Mouse (Mus musculus): ENCODE measurements at regions not wholly inside any gene's neighbourhood (a gene's known extent, or its start where the extent isn't known, plus 50 kb on each side); places are given as distances from the start of the nearest gene placed in this dataset.

- Histone ChIP-seq H3K4me3 (ENCODE audit: insufficient read depth, poor library complexity, severe bottlenecking) (no peak overlapping the region), H3K79me2 (ENCODE audit: control insufficient read depth, insufficient read depth) (no peaks in the 10 kb centered on the region), H3K36me3 (ENCODE audit: control insufficient read depth, insufficient read depth) (no peaks in the 10 kb centered on the region), H3ac (ENCODE audit: control insufficient read depth, insufficient read length, low read depth) (no peak overlapping the region), H3K27me3 (ENCODE audit: control insufficient read depth, insufficient read depth, insufficient read length) (no peaks in the 10 kb centered on the region), H3K79me3 (ENCODE audit: low read depth) (no peaks in the 10 kb centered on the region)
- no peak for TF ChIP-seq MAX (IDR thresholded peaks at IDR 0.05)
- no peak for TF ChIP-seq USF1 (IDR thresholded peaks at IDR 0.05; ENCODE audit: low read depth)
- TF ChIP-seq FOSL1 (IDR thresholded peaks at IDR 0.05; ENCODE audit: insufficient read depth, low read length, poor library complexity, severe bottlenecking): no peak
Measured at GRCm38 (mm10) chr3:34474126-34474525, 176.1 kb upstream of the Sox2 start.

GRCm38 (mm10) chr3:34470721-34471120 lies 179.5 kb upstream of the Sox2 start:
- Histone ChIP-seq H3K79me3 (ENCODE audit: low read depth) (no peaks in the 10 kb centered on the region), H3K4me3 (ENCODE audit: insufficient read depth, poor library complexity, severe bottlenecking) (no peak overlapping the region), H3K27me3 (ENCODE audit: control insufficient read depth, insufficient read depth, insufficient read length) (no peaks in the 10 kb centered on the region), H3K79me2 (ENCODE audit: control insufficient read depth, insufficient read depth) (no peaks in the 10 kb centered on the region), H3K36me3 (ENCODE audit: control insufficient read depth, insufficient read depth) (no peaks in the 10 kb centered on the region), H3ac (ENCODE audit: control insufficient read depth, insufficient read length, low read depth) (no peak overlapping the region)
- TF ChIP-seq CEBPB (IDR thresholded peaks at IDR 0.05; ENCODE audit: low read depth): peak; percentile 21
- TF ChIP-seq MYOG (IDR thresholded peaks at IDR 0.05; ENCODE audit: control insufficient read depth, extremely low read depth, insufficient read length): no peak

GRCm38 (mm10) chr3:34469946-34470345 lies 180.3 kb upstream of the Sox2 start:
- H3K79me3 ChIP-seq (ENCODE audit: low read depth): no peaks in the 10 kb centered on the region
- H3K79me2 ChIP-seq (ENCODE audit: control insufficient read depth, insufficient read depth): no peaks in the 10 kb centered on the region
- no peak overlapping the region for H3K4me3 ChIP-seq (ENCODE audit: insufficient read depth, poor library complexity, severe bottlenecking)
- H3K36me3 ChIP-seq (ENCODE audit: control insufficient read depth, insufficient read depth): no peaks in the 10 kb centered on the region
- H3K27me3 ChIP-seq (ENCODE audit: control insufficient read depth, insufficient read depth, insufficient read length): no peaks in the 10 kb centered on the region
- TF ChIP-seq MYOG (IDR thresholded peaks at IDR 0.05; ENCODE audit: control insufficient read depth, extremely low read depth, insufficient read length): no peak
- no peak for TF ChIP-seq CTCF (IDR thresholded peaks at IDR 0.05; ENCODE audit: control insufficient read depth, insufficient read depth, insufficient read length)
- no peak for TF ChIP-seq FOSL1 (IDR thresholded peaks at IDR 0.05; ENCODE audit: insufficient read depth, low read length, poor library complexity, severe bottlenecking)
- TF ChIP-seq USF1 (IDR thresholded peaks at IDR 0.05; ENCODE audit: low read depth): no peak
- no peak for TF ChIP-seq MAX (IDR thresholded peaks at IDR 0.05)
- TF ChIP-seq MYOD1 (IDR thresholded peaks at IDR 0.05; ENCODE audit: control insufficient read depth, insufficient read length, low read depth): no peak
- TF ChIP-seq CEBPB (IDR thresholded peaks at IDR 0.05; ENCODE audit: low read depth): no peak
- H3ac ChIP-seq (ENCODE audit: control insufficient read depth, insufficient read length, low read depth): no peak overlapping the region

GRCm38 (mm10) chr3:34466312-34466711 lies 183.9 kb upstream of the Sox2 start:
- Histone ChIP-seq H3K36me3 (ENCODE audit: control insufficient read depth, insufficient read depth) (no peaks in the 10 kb centered on the region), H3K27me3 (ENCODE audit: control insufficient read depth, insufficient read depth, insufficient read length) (no peaks in the 10 kb centered on the region), H3K79me3 (ENCODE audit: low read depth) (no peaks in the 10 kb centered on the region), H3K79me2 (ENCODE audit: control insufficient read depth, insufficient read depth) (no peaks in the 10 kb centered on the region), H3ac (ENCODE audit: control insufficient read depth, insufficient read length, low read depth) (no peak overlapping the region), H3K4me3 (ENCODE audit: insufficient read depth, poor library complexity, severe bottlenecking) (no peak overlapping the region)
- TF ChIP-seq FOSL1 (IDR thresholded peaks at IDR 0.05; ENCODE audit: insufficient read depth, low read length, poor library complexity, severe bottlenecking) (no peak), MYOG (IDR thresholded peaks at IDR 0.05; ENCODE audit: control insufficient read depth, extremely low read depth, insufficient read length) (no peak), CEBPB (IDR thresholded peaks at IDR 0.05; ENCODE audit: low read depth) (no peak), MYOD1 (IDR thresholded peaks at IDR 0.05; ENCODE audit: control insufficient read depth, insufficient read length, low read depth) (no peak)

- no peaks in the 10 kb centered on the region for H3K79me3 ChIP-seq (ENCODE audit: low read depth)
- TF ChIP-seq MAX (IDR thresholded peaks at IDR 0.05): no peak
- no peak for TF ChIP-seq CTCF (IDR thresholded peaks at IDR 0.05; ENCODE audit: control insufficient read depth, insufficient read depth, insufficient read length)
- TF ChIP-seq MYOG (IDR thresholded peaks at IDR 0.05; ENCODE audit: control insufficient read depth, extremely low read depth, insufficient read length): no peak
- TF ChIP-seq FOSL1 (IDR thresholded peaks at IDR 0.05; ENCODE audit: insufficient read depth, low read length, poor library complexity, severe bottlenecking): no peak
- TF ChIP-seq USF1 (IDR thresholded peaks at IDR 0.05; ENCODE audit: low read depth): no peak
- TF ChIP-seq CEBPB (IDR thresholded peaks at IDR 0.05; ENCODE audit: low read depth): no peak
- no peak for TF ChIP-seq MYOD1 (IDR thresholded peaks at IDR 0.05; ENCODE audit: control insufficient read depth, insufficient read length, low read depth)
- H3K36me3 ChIP-seq (ENCODE audit: control insufficient read depth, insufficient read depth): no peaks in the 10 kb centered on the region
- no peak overlapping the region for H3K4me3 ChIP-seq (ENCODE audit: insufficient read depth, poor library complexity, severe bottlenecking)
- no peaks in the 10 kb centered on the region for H3K27me3 ChIP-seq (ENCODE audit: control insufficient read depth, insufficient read depth, insufficient read length)
- H3K79me2 ChIP-seq (ENCODE audit: control insufficient read depth, insufficient read depth): no peaks in the 10 kb centered on the region
- H3ac ChIP-seq (ENCODE audit: control insufficient read depth, insufficient read length, low read depth): no peak overlapping the region
Measured at GRCm38 (mm10) chr3:34465040-34465831, 185.0 kb upstream of the Sox2 start.

- Histone ChIP-seq H3K27me3 (ENCODE audit: control insufficient read depth, insufficient read depth, insufficient read length) (no peaks in the 10 kb centered on the region), H3K79me2 (ENCODE audit: control insufficient read depth, insufficient read depth) (no peaks in the 10 kb centered on the region), H3K36me3 (ENCODE audit: control insufficient read depth, insufficient read depth) (no peaks in the 10 kb centered on the region), H3ac (ENCODE audit: control insufficient read depth, insufficient read length, low read depth) (no peak overlapping the region), H3K4me3 (ENCODE audit: insufficient read depth, poor library complexity, severe bottlenecking) (no peak overlapping the region), H3K79me3 (ENCODE audit: low read depth) (no peaks in the 10 kb centered on the region)
- TF ChIP-seq MYOG (IDR thresholded peaks at IDR 0.05; ENCODE audit: control insufficient read depth, extremely low read depth, insufficient read length): no peak
- TF ChIP-seq MAX (IDR thresholded peaks at IDR 0.05): no peak
- TF ChIP-seq FOSL1 (IDR thresholded peaks at IDR 0.05; ENCODE audit: insufficient read depth, low read length, poor library complexity, severe bottlenecking): no peak
- TF ChIP-seq MYOD1 (IDR thresholded peaks at IDR 0.05; ENCODE audit: control insufficient read depth, insufficient read length, low read depth): no peak
- no peak for TF ChIP-seq CTCF (IDR thresholded peaks at IDR 0.05; ENCODE audit: control insufficient read depth, insufficient read depth, insufficient read length)
- TF ChIP-seq CEBPB (IDR thresholded peaks at IDR 0.05; ENCODE audit: low read depth): no peak
- TF ChIP-seq USF1 (IDR thresholded peaks at IDR 0.05; ENCODE audit: low read depth): no peak
Measured at GRCm38 (mm10) chr3:34458766-34459165, 191.4 kb upstream of the Sox2 start.
